Mouse (Mus musculus) hindbrain, embryonic 16.5 days (tissue): ENCODE data around the gene Cpxm1. TPM values are rescaled to one million over a fixed set of nuclear protein-coding genes. Genes with fewer than 3 reads are reported as not detected.
"Not testable (repeated sequence)": the region's sequence is repeated elsewhere in the genome, so short reads cannot be mapped to it uniquely, and the experiment has no call there.

Experiments
- ATAC-seq: fragments of 200-750 bp; cut with Nextera tagmentation; 2 replicates; pipeline ENCODE4 v1.8.0; 2017; ENCODE audit warnings: moderate TSS enrichment, moderate library complexity
- H3K27ac ChIP-seq: fragments of 300-500 bp; sonication (generic); 2 replicates; pipeline ENCODE4 v1.5.1; 2014; ENCODE audit warnings: low read depth, mild to moderate bottlenecking, control low read depth, low read length, moderate library complexity
- H3K27me3 ChIP-seq: fragments of 300-500 bp; sonication (generic); replicated peaks from 2 replicates; pipeline ENCODE4 v1.6.1; 2014; ENCODE audit warnings: low read length; ENCODE audit not compliant: control insufficient read depth, insufficient read depth
- H3K36me3 ChIP-seq: fragments of 300-500 bp; sonication (generic); 2 replicates; pipeline ENCODE4 v1.6.1; 2014; ENCODE audit warnings: mild to moderate bottlenecking, low read length, moderate library complexity, mixed read lengths; ENCODE audit not compliant: control insufficient read depth, insufficient read depth
- H3K4me1 ChIP-seq: fragments of 300-500 bp; sonication (generic); 2 replicates; pipeline ENCODE4 v1.6.1; 2014; ENCODE audit warnings: low read depth, low read length; ENCODE audit not compliant: control insufficient read depth, insufficient read depth
- H3K4me2 ChIP-seq: fragments of 300-500 bp; sonication (generic); 2 replicates; pipeline ENCODE4 v1.6.1; 2014; ENCODE audit warnings: mild to moderate bottlenecking, low read length, control low read depth, moderate library complexity
- H3K4me3 ChIP-seq: fragments of 300-500 bp; sonication (generic); 2 replicates; pipeline ENCODE4 v1.5.1; 2014; ENCODE audit warnings: mild to moderate bottlenecking, low read length, control low read depth, moderate library complexity
- H3K9ac ChIP-seq: fragments of 300-500 bp; sonication (generic); 2 replicates; pipeline ENCODE4 v1.6.1; 2014; ENCODE audit warnings: low read depth, mild to moderate bottlenecking, control low read depth, low read length, moderate library complexity
- H3K9me3 ChIP-seq: fragments of 300-500 bp; sonication (generic); 2 replicates; pipeline ENCODE4 v1.6.1; 2014; ENCODE audit warnings: mild to moderate bottlenecking, low read length, moderate library complexity; ENCODE audit not compliant: control insufficient read depth
- WGBS: fragments of 180-500 bp; shearing (Covaris S2); extraction: QIAGEN DNeasy Blood & Tissue Kit; methylation state at CpG from one replicate; pipeline ENCODE4 v1.1.7; 2014; 5-methylcytosine and 5-hydroxymethylcytosine counted together
- polyA plus RNA-seq: library from polyadenylated mRNA; unstranded; fragments of >200 nt; fragmentation: Nextera tagmentation; extraction: Ambion mirVana; gene quantifications from 2 replicates; pipeline ENCODE4 v1.2.1, GENCODE M21; 2015

The Cpxm1 gene
- polyA plus RNA-seq, 1 experiment from 2014 or later, result 33.6 TPM

DNA sequence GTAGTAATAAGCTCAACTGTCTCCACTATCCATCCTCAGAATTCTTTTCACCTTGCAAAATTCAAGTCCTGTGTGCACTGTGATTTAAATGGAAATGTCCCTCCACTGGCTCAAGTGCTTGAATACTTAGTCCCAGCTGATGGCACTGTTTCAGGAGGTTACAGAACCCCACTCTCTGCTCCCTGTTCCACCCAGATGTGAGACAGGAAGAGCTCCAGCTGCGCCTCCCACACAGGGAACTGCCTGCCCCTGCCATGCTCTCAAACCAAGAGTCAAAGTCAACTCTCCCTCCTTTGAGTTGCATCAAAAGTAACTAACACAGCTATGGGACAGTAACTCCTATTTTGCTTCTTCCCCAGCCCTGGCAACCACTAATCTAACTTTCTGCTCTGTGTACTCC lies 11.2 kb downstream of the Cpxm1 start:
- H3K27me3 ChIP-seq, result no peaks in the 10 kb centered on the region
- H3K9me3 ChIP-seq, result no peaks in the 10 kb centered on the region
- no peaks in the 10 kb centered on the region for H3K4me1 ChIP-seq
- H3K4me3 ChIP-seq, result no peak overlapping the region
- H3K27ac ChIP-seq, result no peak overlapping the region
- ATAC-seq, result no peak
- no peak overlapping the region for H3K9ac ChIP-seq
- no peak overlapping the region for H3K4me2 ChIP-seq
- WGBS, result 64% methylated on average over 1 of the region's 1 CpGs
- H3K36me3 ChIP-seq, result no peaks in the 10 kb centered on the region

DNA sequence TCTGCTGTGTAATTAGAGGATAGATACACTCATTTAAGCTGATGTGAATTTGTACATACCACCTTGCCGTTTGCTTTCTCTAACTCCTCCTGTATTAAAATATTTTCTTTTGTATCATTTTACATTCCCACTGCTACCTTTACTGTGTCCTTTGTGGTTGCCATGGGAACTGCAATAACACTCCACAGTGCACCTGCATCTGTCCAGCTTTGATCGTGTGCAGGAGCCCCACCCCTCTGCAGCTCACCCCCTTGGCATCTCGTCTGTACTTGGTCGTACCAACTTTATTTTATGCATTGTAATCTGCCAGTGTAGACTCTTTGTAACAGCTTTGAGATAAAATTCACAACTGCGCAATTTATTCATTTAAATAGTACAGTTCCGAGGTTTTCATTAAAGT lies 13.5 kb downstream of the Cpxm1 start:
- WGBS, result 64% methylated on average over 6 of the region's 6 CpGs
- H3K27ac ChIP-seq, result no peak overlapping the region
- no peak overlapping the region for H3K4me3 ChIP-seq
- H3K4me2 ChIP-seq, result no peak overlapping the region
- no peak overlapping the region for H3K9ac ChIP-seq
- no peaks in the 10 kb centered on the region for H3K4me1 ChIP-seq
- H3K9me3 ChIP-seq, result no peaks in the 10 kb centered on the region
- no peaks in the 10 kb centered on the region for H3K27me3 ChIP-seq
- ATAC-seq, result no peak
- no peaks in the 10 kb centered on the region for H3K36me3 ChIP-seq

DNA sequence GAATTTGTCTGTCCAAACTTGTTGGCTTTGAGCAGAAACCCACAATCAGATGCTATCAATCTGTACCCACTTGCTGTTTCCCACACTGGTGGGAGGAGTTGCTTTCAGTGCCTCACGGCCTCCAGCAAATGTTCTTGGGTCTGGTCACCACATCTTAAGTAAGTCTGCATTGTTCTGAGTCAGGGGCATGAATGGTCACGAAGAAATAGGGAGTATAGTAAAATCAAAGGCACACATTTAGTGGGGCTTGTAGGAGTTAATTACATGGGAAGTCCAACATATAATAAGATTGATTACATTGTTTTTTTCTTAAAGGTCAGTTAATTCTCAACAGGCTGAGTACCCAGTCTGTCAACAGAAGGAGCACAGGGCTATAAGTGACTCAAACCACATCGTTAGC lies 14.2 kb downstream of the Cpxm1 start:
- H3K4me1 ChIP-seq, result no peaks in the 10 kb centered on the region
- no peak overlapping the region for H3K9ac ChIP-seq
- no peak overlapping the region for H3K27ac ChIP-seq
- H3K27me3 ChIP-seq, result no peaks in the 10 kb centered on the region
- no peak overlapping the region for H3K4me2 ChIP-seq
- no peak overlapping the region for H3K4me3 ChIP-seq
- H3K36me3 ChIP-seq, result no peaks in the 10 kb centered on the region
- ATAC-seq, result no peak
- WGBS, result 41% methylated on average over 3 of the region's 3 CpGs
- H3K9me3 ChIP-seq, result no peaks in the 10 kb centered on the region

DNA sequence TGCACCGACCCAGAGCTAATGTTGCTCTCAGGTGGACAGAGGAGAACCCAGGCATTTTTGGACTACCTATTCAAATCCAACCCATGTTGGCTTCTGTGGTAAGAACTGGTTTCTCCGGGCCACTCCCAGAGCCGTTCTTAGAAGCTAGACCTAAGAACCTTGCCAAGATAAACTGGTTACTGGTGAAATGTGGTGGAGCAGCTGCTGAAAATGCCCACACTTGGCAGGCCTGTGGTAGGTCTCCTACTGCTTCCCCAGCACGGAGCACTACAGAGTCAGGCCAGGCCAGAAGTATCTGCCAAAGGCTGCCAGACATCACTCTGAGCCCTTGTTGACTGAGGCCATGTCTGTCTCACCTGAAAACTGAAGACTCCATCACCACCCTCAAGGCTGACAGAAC lies 22.4 kb downstream of the Cpxm1 start:
- no peak overlapping the region for H3K27ac ChIP-seq
- H3K9ac ChIP-seq, result no peak overlapping the region
- H3K4me2 ChIP-seq, result no peak overlapping the region
- no peaks in the 10 kb centered on the region for H3K27me3 ChIP-seq
- no peaks in the 10 kb centered on the region for H3K36me3 ChIP-seq
- ATAC-seq, result no peak
- no peaks in the 10 kb centered on the region for H3K9me3 ChIP-seq
- no peak overlapping the region for H3K4me3 ChIP-seq
- no peaks in the 10 kb centered on the region for H3K4me1 ChIP-seq
- 79% methylated on average over 4 of the region's 4 CpGs for WGBS

DNA sequence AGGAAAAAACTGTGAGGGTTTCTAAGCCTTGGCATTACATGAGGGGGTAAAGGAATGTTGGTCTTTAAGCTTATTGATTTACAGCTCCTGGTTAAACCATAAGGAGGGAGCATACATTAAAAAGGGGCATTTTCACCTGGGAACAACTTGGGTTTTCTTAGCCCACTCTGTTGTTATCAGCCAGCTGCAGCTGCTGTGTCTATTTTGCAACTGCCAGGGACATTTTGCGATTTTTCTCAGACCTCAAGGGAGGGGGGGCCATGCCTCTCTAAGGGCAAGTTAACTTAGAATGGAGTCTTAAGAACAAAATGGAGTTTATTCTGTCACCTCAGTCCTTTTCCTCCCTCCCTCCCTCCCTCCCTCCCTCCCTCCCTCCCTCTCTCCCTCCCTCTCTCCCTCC lies 24.3 kb downstream of the Cpxm1 start:
- not testable (repeated sequence) for H3K4me3 ChIP-seq, ATAC-seq

DNA sequence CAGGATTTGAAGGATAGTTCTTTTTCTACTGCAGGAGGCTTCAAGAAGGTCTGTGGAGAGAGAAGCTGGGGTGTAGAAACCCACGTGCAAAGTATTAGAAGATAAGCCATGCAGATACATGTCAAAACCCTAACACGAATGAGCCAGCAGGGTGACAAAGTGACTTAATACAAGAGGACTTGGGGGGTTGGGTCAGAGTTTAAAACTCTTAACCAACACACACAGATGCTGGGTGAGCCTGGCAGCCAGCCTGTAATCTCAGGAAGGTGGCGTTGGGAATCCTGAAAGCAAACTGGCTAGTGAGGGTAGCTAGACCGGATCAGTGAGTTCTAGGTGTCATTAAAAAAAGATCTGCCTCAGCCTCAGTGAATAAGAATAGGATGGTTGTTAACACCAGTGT lies 30.0 kb downstream of the Cpxm1 start:
- Histone ChIP-seq H3K4me3 (no peak overlapping the region), H3K4me1 (no peaks in the 10 kb centered on the region; the same call in 1 of the 2 replicates), H3K27ac (no peak overlapping the region), H3K27me3 (peaks cover 14% of the 10 kb centered on the region), H3K4me2 (no peak overlapping the region), H3K9me3 (no peaks in the 10 kb centered on the region), H3K9ac (no peak overlapping the region), H3K36me3 (no peaks in the 10 kb centered on the region)
- 71% methylated on average over 4 of the region's 4 CpGs for WGBS
- no peak for ATAC-seq

More for the DNA sequence above, 24.3 kb downstream of the Cpxm1 start:
- not testable (repeated sequence) for H3K4me2 ChIP-seq, H3K9me3 ChIP-seq, H3K9ac ChIP-seq, H3K4me1 ChIP-seq, H3K36me3 ChIP-seq, H3K27ac ChIP-seq, H3K27me3 ChIP-seq
- WGBS, result 68% methylated on average over 1 of the region's 1 CpGs

DNA sequence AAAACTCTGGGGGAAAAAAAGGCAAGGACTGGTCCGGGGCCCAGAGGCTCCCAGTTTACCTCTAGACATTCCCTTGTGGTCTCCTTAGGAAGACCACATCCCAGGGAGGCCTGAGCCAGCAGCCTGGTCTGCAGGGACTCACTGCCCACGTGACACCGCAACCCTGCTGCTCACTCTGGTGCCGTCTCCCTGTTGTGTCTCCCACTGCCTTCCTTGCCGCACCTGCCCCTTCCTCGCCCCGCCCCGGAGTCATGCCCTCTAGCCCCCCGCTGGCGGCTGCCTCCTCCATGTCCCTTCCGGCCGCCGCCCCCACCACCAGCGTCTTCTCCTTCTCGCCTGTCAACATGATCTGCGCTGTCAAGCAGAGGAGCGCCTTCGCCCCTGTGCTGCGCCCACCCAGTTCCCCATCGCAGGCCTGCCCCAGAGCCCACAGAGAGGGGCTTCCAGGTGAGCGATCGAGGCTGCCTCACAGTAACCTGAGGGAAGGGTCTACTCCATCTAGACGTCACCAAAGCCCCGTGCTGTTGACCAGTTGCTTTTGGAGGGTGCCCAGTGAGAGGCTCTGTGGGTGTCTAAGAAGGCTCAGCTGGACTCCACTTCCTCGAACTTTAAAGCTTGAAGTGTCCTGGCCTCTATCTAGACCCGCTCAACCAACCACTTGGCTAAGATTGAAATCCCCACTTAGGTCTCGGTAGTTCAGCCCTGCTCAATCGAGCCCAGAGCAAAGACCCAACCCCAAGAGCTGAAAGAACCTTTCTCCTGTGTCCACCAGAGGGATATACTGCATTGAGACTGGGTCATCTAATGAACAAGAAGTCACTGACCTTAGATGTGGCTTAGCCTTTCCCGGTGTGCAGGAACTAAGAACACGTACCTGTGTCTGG lies 31.9 kb downstream of the Cpxm1 start:
- Histone ChIP-seq H3K4me2 (peak overlapping the region; percentile 53), H3K4me3 (peak overlapping the region; percentile 25), H3K4me1 (no peaks in the 10 kb centered on the region; the same call in 1 of the 2 replicates), H3K27me3 (peaks cover 31% of the 10 kb centered on the region), H3K36me3 (no peaks in the 10 kb centered on the region), H3K9me3 (no peaks in the 10 kb centered on the region), H3K27ac (no peak overlapping the region), H3K9ac (peak overlapping the region; percentile 48)
- peak; percentile 48; the same call in 1 of the 2 replicates for ATAC-seq
- WGBS, result 9% methylated on average over 30 of the region's 30 CpGs

DNA sequence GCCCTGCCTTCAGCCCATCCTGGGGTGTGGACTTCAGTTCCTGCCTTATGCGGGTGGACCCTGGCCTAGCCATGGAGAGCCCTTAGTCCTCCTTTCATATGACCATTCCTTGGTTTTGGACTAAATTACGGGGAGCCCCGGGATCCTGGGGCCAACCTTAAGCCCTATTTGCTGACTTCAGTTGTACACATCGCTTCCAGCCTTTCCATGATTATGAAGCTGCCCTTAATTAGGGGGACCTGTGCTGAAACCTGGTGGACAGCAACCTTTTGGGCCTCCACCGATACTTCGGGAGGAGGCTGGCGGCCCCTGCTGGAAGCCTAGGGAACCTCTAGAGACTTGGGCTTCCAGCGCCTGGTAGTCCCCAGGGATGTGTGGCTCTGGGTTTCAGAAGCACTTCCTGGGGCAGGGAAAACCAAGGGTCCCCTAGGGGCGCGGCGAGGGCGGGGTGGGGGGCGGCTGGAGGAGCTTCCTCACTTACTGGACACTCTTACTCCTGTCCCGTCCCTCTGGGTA lies 34.8 kb downstream of the Cpxm1 start:
- ATAC-seq, result peak; percentile 64; the same call in 1 of the 2 replicates
- no peak overlapping the region for H3K9ac ChIP-seq
- no peaks in the 10 kb centered on the region for H3K9me3 ChIP-seq
- 7% methylated on average over 14 of the region's 14 CpGs for WGBS
- H3K4me3 ChIP-seq, result no peak overlapping the region
- H3K36me3 ChIP-seq, result no peaks in the 10 kb centered on the region
- peaks cover 40% of the 10 kb centered on the region for H3K27me3 ChIP-seq
- no peak overlapping the region for H3K27ac ChIP-seq
- H3K4me2 ChIP-seq, result no peak overlapping the region; the same call in 1 of the 2 replicates
- no peaks in the 10 kb centered on the region; the same call in 1 of the 2 replicates for H3K4me1 ChIP-seq

DNA sequence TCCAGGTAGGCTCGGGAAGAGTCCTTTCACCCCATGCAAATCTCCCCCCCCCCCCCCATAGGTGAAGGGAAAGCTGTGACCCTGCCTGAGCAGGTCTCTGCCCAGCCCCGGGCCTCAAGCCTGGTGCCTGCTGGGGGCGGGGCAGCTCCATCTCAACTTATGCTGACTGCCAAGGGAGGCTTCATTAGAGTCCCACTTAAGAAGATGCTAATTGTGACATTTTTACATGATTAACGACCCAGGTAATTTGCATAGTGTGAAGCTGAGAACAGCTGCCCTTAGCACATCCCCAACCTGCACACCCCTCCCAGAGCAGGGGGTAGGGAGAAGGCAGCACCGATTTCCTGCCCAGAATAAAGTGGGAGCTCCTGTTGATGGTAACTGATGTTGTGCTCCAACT lies 38.5 kb downstream of the Cpxm1 start:
- H3K27ac ChIP-seq, result no peak overlapping the region
- peaks cover 37% of the 10 kb centered on the region for H3K27me3 ChIP-seq
- H3K4me3 ChIP-seq, result no peak overlapping the region
- no peak overlapping the region for H3K9ac ChIP-seq
- H3K36me3 ChIP-seq, result no peaks in the 10 kb centered on the region
- no peak overlapping the region for H3K4me2 ChIP-seq
- H3K4me1 ChIP-seq, result no peaks in the 10 kb centered on the region; the same call in 1 of the 2 replicates
- no peaks in the 10 kb centered on the region for H3K9me3 ChIP-seq
- ATAC-seq, result no peak
- 10% methylated on average over 5 of the region's 5 CpGs for WGBS
